30 mouse cellular contexts compared by ENCODE assay signal in the genomic region with DNA sequence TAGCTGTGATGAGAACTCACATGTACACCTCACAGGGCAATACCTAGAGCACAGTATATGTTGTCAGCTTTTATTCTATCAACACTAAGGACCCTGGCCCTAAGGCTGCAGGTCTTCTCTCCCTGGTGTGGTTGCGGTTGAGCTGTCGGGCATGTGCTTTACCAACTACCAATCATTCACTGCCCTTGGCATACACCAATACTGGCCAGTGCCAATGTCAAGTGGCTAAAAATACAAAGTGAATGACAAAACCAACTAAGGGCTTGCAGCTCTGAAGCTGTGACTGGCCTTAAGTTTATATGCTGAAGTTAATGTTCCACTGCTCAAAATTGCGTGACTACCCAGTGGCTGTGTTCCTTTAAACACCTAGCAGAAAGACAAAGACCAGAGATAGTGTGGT. TPM values are rescaled to one million over a fixed set of nuclear protein-coding genes. Genes with fewer than 3 reads are reported as not detected.
DNase-seq lines count a peak whose midpoint lies in the region; ATAC-seq and TF ChIP-seq lines count a peak whose summit lies in the region.
"Had no signal": no experiment of that assay in that cellular context is flagged by ENCODE, and none has a peak within 500 bp of the region (broad histone marks: within the 10 kb centered on the region; RNA-seq: fewer than 3 reads in every experiment).

No protein-coding gene starts in this region.

- H3K4me1 ChIP-seq in heart, embryonic 10.5 days: peaks cover 2% of the 10 kb centered on the region; the same call in 1 of the 2 replicates
- no peaks in the 10 kb centered on the region for H3K4me1 ChIP-seq in liver, embryonic 11.5 days (replicated peaks; ENCODE audit: control insufficient read depth, insufficient read depth, low read length)
- peaks cover 2% of the 10 kb centered on the region; the same call in 1 of the 2 replicates for H3K4me1 ChIP-seq in lung, postnatal 0 days (ENCODE audit: insufficient read depth, low read depth, low read length)

- intact Hi-C loops in heart, postnatal 10 days (cut with DNase I): no loop called here

- peak; percentile 22 for DNase-seq in adrenal gland, postnatal 10 days
- no peak for DNase-seq in adrenal gland, postnatal 4 days (ENCODE audit: low spot score in 2 of 2)
- peak; percentile 23 to 30 for DNase-seq in heart, postnatal 10 days
- no peak for DNase-seq in heart, embryonic 10.5 days (ENCODE audit: low spot score)
- peak; percentile 89 for DNase-seq in kidney, adult 9 months
- DNase-seq in kidney, postnatal 14 days: peak; percentile 41
- DNase-seq in liver, embryonic 11.5 days (ENCODE audit: low spot score): no peak
- DNase-seq in lung, postnatal 0 days (ENCODE audit: low spot score): no peak
- DNase-seq: cerebellum, adult 18-20 months; cerebellum, postnatal 14 days; gastrocnemius, postnatal 10 days; layer of hippocampus, postnatal 36 days; left cerebral cortex, postnatal 4 days; liver, embryonic 13.5 days; lung, adult 18-20 months; lung, postnatal 10 days; right cerebral cortex, postnatal 4 days; thymus, postnatal 4 days had no signal

- H3K9ac ChIP-seq in liver, embryonic 11.5 days (ENCODE audit: low read depth, low read length): no peak overlapping the region
- no peak overlapping the region for H3K9ac ChIP-seq in lung, postnatal 0 days (replicated peaks; ENCODE audit: low read depth)
- H3K9ac ChIP-seq: heart, embryonic 12.5 days; hindbrain, embryonic 15.5 days; liver, embryonic 13.5 days; midbrain, embryonic 13.5 days; neural tube, embryonic 12.5 days had no signal

- TF ChIP-seq EP300 in lung, postnatal 0 days (IDR thresholded peaks at IDR 0.05): no peak

- WGBS in heart, embryonic 10.5 days: 95% methylated on average over 3 of the region's 3 CpGs
- 85% methylated on average over 3 of the region's 3 CpGs for WGBS in liver, embryonic 11.5 days
- WGBS in lung, postnatal 0 days: 89% methylated on average over 3 of the region's 3 CpGs

- H3K9me3 ChIP-seq in heart, embryonic 10.5 days: 0 out of 2 replicates have a peak, but pooled peaks cover 3% of the 10 kb centered on the region
- H3K9me3 ChIP-seq in liver, embryonic 11.5 days (ENCODE audit: control insufficient read depth, low read length): no peaks in the 10 kb centered on the region
- peaks cover 2% of the 10 kb centered on the region; the same call in 1 of the 2 replicates for H3K9me3 ChIP-seq in lung, postnatal 0 days (ENCODE audit: low read length)

- no peak for ATAC-seq in liver, embryonic 11.5 days (replicated peaks; ENCODE audit: low FRiP score)
- no peak for ATAC-seq in lung, postnatal 0 days
- ATAC-seq: forebrain, embryonic 16.5 days; inflammation-experienced regulatory T-cells, adult 6 months; midbrain, embryonic 13.5 days; Patski had no signal

- no peak overlapping the region for H3K4me2 ChIP-seq in liver, embryonic 11.5 days
- H3K4me2 ChIP-seq in lung, postnatal 0 days (replicated peaks; ENCODE audit: low read depth, low read length): no peak overlapping the region
- H3K4me2 ChIP-seq: heart, embryonic 12.5 days; hindbrain, embryonic 15.5 days; liver, embryonic 13.5 days; midbrain, embryonic 13.5 days; neural tube, embryonic 12.5 days had no signal

- peaks cover 18% of the 10 kb centered on the region for H3K27me3 ChIP-seq in heart, embryonic 10.5 days (ENCODE audit: insufficient read depth, poor library complexity, severe bottlenecking)
- H3K27me3 ChIP-seq in liver, embryonic 11.5 days (replicated peaks; ENCODE audit: control insufficient read depth, insufficient read depth, low read length): peaks cover 20% of the 10 kb centered on the region
- H3K27me3 ChIP-seq in lung, postnatal 0 days (replicated peaks; ENCODE audit: insufficient read depth, low read length): peaks cover 5% of the 10 kb centered on the region; the same call in 1 of the 2 replicates
- H3K27me3 ChIP-seq: neural tube, embryonic 12.5 days had no signal

- no peak overlapping the region for H3K27ac ChIP-seq in heart, embryonic 10.5 days
- no peak overlapping the region for H3K27ac ChIP-seq in liver, embryonic 11.5 days (ENCODE audit: low read depth, low read length)
- H3K27ac ChIP-seq in lung, postnatal 0 days (ENCODE audit: low read length): no peak overlapping the region
- H3K27ac ChIP-seq: hindbrain, embryonic 10.5 days; hindbrain, embryonic 15.5 days; liver, embryonic 13.5 days; macrophage; midbrain, embryonic 13.5 days; neural tube, embryonic 12.5 days had no signal

- no peaks in the 10 kb centered on the region for H3K36me3 ChIP-seq in heart, embryonic 10.5 days
- H3K36me3 ChIP-seq in liver, embryonic 11.5 days (ENCODE audit: control insufficient read depth, insufficient read depth, low read length): no peaks in the 10 kb centered on the region
- no peaks in the 10 kb centered on the region for H3K36me3 ChIP-seq in lung, postnatal 0 days (ENCODE audit: insufficient read depth, low read length)
- H3K36me3 ChIP-seq: heart, embryonic 12.5 days; hindbrain, embryonic 15.5 days; liver, embryonic 13.5 days; midbrain, embryonic 13.5 days; neural tube, embryonic 12.5 days had no signal

- TF ChIP-seq CTCF in lung, postnatal 0 days (IDR thresholded peaks at IDR 0.05): no peak

- H3K4me3 ChIP-seq in heart, embryonic 10.5 days: no peak overlapping the region
- no peak overlapping the region for H3K4me3 ChIP-seq in liver, embryonic 11.5 days (ENCODE audit: low read depth, low read length)
- no peak overlapping the region for H3K4me3 ChIP-seq in lung, postnatal 0 days (ENCODE audit: low read depth, low read length)
- H3K4me3 ChIP-seq: erythroblast, embryonic 14.5 days; heart, embryonic 12.5 days; hindbrain, embryonic 10.5 days; hindbrain, embryonic 15.5 days; liver, embryonic 13.5 days; midbrain, embryonic 13.5 days; neural tube, embryonic 12.5 days had no signal

RNA-seq across cellular contexts. Expression of gene Frzb, which starts 6.0 kb away (rescaled TPM):
- total RNA-seq in adrenal gland, postnatal 10 days (2021): 10 to 100 TPM; 56.8 to 63.0 TPM
- 10 to 100 TPM; 64.2 to 68.4 TPM for total RNA-seq in adrenal gland, postnatal 4 days (2021)
- total RNA-seq in heart, postnatal 10 days (2021): 1 to 10 TPM; 7.1 to 7.4 TPM
- 8.1 and 8.9 TPM in 2 replicates for polyA plus RNA-seq in heart, embryonic 10.5 days (2016; fragmentation: Nextera tagmentation; extraction: Ambion mirVana)
- 1.8 and 4.1 TPM in 2 replicates for polyA plus RNA-seq in liver, embryonic 11.5 days (2014; fragmentation: Nextera tagmentation; extraction: Ambion mirVana)
- polyA plus RNA-seq in lung, postnatal 0 days (2015; fragmentation: Nextera tagmentation; extraction: Ambion mirVana): 0.24 and 0.42 TPM in 2 replicates
- total RNA-seq: megakaryocyte-erythroid progenitor cell, adult 5-6 weeks; MEL had no signal
- polyA plus RNA-seq: erythroblast, embryonic 14.5 days; inflammation-experienced regulatory T-cells, adult 6 months; macrophage had no signal

Comparison
In these comparisons a context has a peak if more than half of its experiments do, and no peak if none do; other contexts are left out.
1. DNase-seq: peak in adrenal gland, postnatal 10 days (single experiment), heart, postnatal 10 days (2 of 2), kidney, adult 9 months (single experiment) and kidney, postnatal 14 days (single experiment); none in adrenal gland, postnatal 4 days (0 of 2), heart, embryonic 10.5 days (single experiment), liver, embryonic 11.5 days (single experiment) and lung, postnatal 0 days (single experiment).
2. RNA of gene Frzb, which starts 6.0 kb away (total RNA-seq): 64.2 to 68.4 TPM in adrenal gland, postnatal 4 days and 56.8 to 63.0 TPM in adrenal gland, postnatal 10 days; 7.1 to 7.4 TPM in heart, postnatal 10 days; every median in the first group is over 4 times any median in the second.